Mouse (Mus musculus): ENCODE data around the gene Fam104a. TPM values are rescaled to one million over a fixed set of nuclear protein-coding genes. Genes with fewer than 3 reads are reported as not detected.

Gene Fam104a
- polyA plus RNA-seq, 1 experiment from 2014 or later, result 36.2 TPM

GRCm38 (mm10) chr11:113621001-113621400 is 63.0 kb downstream of the Fam104a start:
- Histone ChIP-seq H3K27me3 (ENCODE audit: control insufficient read depth, insufficient read depth, low read length) (peaks cover 29% of the 10 kb centered on the region), H3K36me3 (ENCODE audit: control insufficient read depth, insufficient read depth, low read length) (no peaks in the 10 kb centered on the region), H3K4me1 (ENCODE audit: control insufficient read depth, insufficient read depth, low read length) (peaks cover 19% of the 10 kb centered on the region; the same call in 1 of the 2 replicates), H3K27ac (ENCODE audit: low read length) (no peak overlapping the region), H3K9me3 (replicated peaks; ENCODE audit: control insufficient read depth, low read length) (no peaks in the 10 kb centered on the region), H3K9ac (ENCODE audit: low read length) (no peak overlapping the region), H3K4me3 (replicated peaks; ENCODE audit: low read length) (no peak overlapping the region), H3K4me2 (ENCODE audit: low read depth, low read length) (no peak overlapping the region)
- 74% methylated on average over 2 of the region's 2 CpGs for WGBS
- no peak for ATAC-seq (ENCODE audit: insufficient read depth, low FRiP score)

GRCm38 (mm10) chr11:113619420-113620080 is 64.4 kb downstream of the Fam104a start:
- Histone ChIP-seq H3K36me3 (ENCODE audit: control insufficient read depth, insufficient read depth, low read length) (no peaks in the 10 kb centered on the region), H3K4me1 (ENCODE audit: control insufficient read depth, insufficient read depth, low read length) (peaks cover 19% of the 10 kb centered on the region; the same call in 1 of the 2 replicates), H3K27me3 (ENCODE audit: control insufficient read depth, insufficient read depth, low read length) (peaks cover 29% of the 10 kb centered on the region), H3K9me3 (replicated peaks; ENCODE audit: control insufficient read depth, low read length) (no peaks in the 10 kb centered on the region), H3K4me3 (replicated peaks; ENCODE audit: low read length) (peak overlapping the region; percentile 45), H3K27ac (ENCODE audit: low read length) (no peak overlapping the region), H3K4me2 (ENCODE audit: low read depth, low read length) (peak overlapping the region; percentile 74), H3K9ac (ENCODE audit: low read length) (peak overlapping the region; percentile 51)
- 0 out of 2 replicates have a peak, but pooled peaks have one; percentile 6 for ATAC-seq (ENCODE audit: insufficient read depth, low FRiP score)
- WGBS, result 4% methylated on average over 31 of the region's 31 CpGs

- peaks cover 29% of the 10 kb centered on the region for H3K27me3 ChIP-seq (ENCODE audit: control insufficient read depth, insufficient read depth, low read length)
- no peaks in the 10 kb centered on the region for H3K9me3 ChIP-seq (replicated peaks; ENCODE audit: control insufficient read depth, low read length)
- H3K36me3 ChIP-seq (ENCODE audit: control insufficient read depth, insufficient read depth, low read length), result no peaks in the 10 kb centered on the region
- ATAC-seq (ENCODE audit: insufficient read depth, low FRiP score), result peak; percentile 48; the same call in 1 of the 2 replicates
- H3K27ac ChIP-seq (ENCODE audit: low read length), result no peak within 1 kb of the TSS
- peak within 1 kb of the TSS; percentile 74 for H3K4me2 ChIP-seq (ENCODE audit: low read depth, low read length)
- peak within 1 kb of the TSS; percentile 53 for H3K9ac ChIP-seq (ENCODE audit: low read length)
- H3K4me3 ChIP-seq (replicated peaks; ENCODE audit: low read length), result peak within 1 kb of the TSS; percentile 45
- H3K4me1 ChIP-seq (ENCODE audit: control insufficient read depth, insufficient read depth, low read length), result peaks cover 19% of the 10 kb centered on the region; the same call in 1 of the 2 replicates
- 1% methylated on average over 54 of the region's 54 CpGs for WGBS
Observed at GRCm38 (mm10) chr11:113618672-113619419, 65.1 kb downstream of the Fam104a start, which contains the start of gene Sstr2. Sstr2 (plus strand) TSS chr11:113619342.

- WGBS, result 29% methylated on average over 4 of the region's 4 CpGs
- Histone ChIP-seq H3K9ac (ENCODE audit: low read length) (no peak overlapping the region), H3K9me3 (replicated peaks; ENCODE audit: control insufficient read depth, low read length) (no peaks in the 10 kb centered on the region), H3K4me1 (ENCODE audit: control insufficient read depth, insufficient read depth, low read length) (peaks cover 19% of the 10 kb centered on the region; the same call in 1 of the 2 replicates), H3K27me3 (ENCODE audit: control insufficient read depth, insufficient read depth, low read length) (peaks cover 29% of the 10 kb centered on the region), H3K4me3 (replicated peaks; ENCODE audit: low read length) (peak overlapping the region; percentile 45), H3K4me2 (ENCODE audit: low read depth, low read length) (peak overlapping the region; percentile 74), H3K27ac (ENCODE audit: low read length) (no peak overlapping the region), H3K36me3 (ENCODE audit: control insufficient read depth, insufficient read depth, low read length) (no peaks in the 10 kb centered on the region)
- no peak for ATAC-seq (ENCODE audit: insufficient read depth, low FRiP score)
Observed at GRCm38 (mm10) chr11:113618303-113618671, 65.7 kb downstream of the Fam104a start.

GRCm38 (mm10) chr11:113617132-113617911 is 66.6 kb downstream of the Fam104a start:
- Histone ChIP-seq H3K9me3 (replicated peaks; ENCODE audit: control insufficient read depth, low read length) (no peaks in the 10 kb centered on the region), H3K4me2 (ENCODE audit: low read depth, low read length) (0 out of 2 replicates have a peak overlapping the region, but pooled peaks have one; percentile 3), H3K4me1 (ENCODE audit: control insufficient read depth, insufficient read depth, low read length) (peaks cover 20% of the 10 kb centered on the region), H3K27me3 (ENCODE audit: control insufficient read depth, insufficient read depth, low read length) (peaks cover 29% of the 10 kb centered on the region), H3K27ac (ENCODE audit: low read length) (no peak overlapping the region), H3K9ac (ENCODE audit: low read length) (no peak overlapping the region), H3K36me3 (ENCODE audit: control insufficient read depth, insufficient read depth, low read length) (no peaks in the 10 kb centered on the region), H3K4me3 (replicated peaks; ENCODE audit: low read length) (no peak overlapping the region)
- WGBS, result 34% methylated on average over 14 of the region's 14 CpGs
- ATAC-seq (ENCODE audit: insufficient read depth, low FRiP score), result peak; percentile 64; the same call in 1 of the 2 replicates

GRCm38 (mm10) chr11:113614476-113614875 is 69.5 kb downstream of the Fam104a start:
- no peak overlapping the region for H3K27ac ChIP-seq (ENCODE audit: low read length)
- peaks cover 26% of the 10 kb centered on the region for H3K4me1 ChIP-seq (ENCODE audit: control insufficient read depth, insufficient read depth, low read length)
- peaks cover 9% of the 10 kb centered on the region for H3K27me3 ChIP-seq (ENCODE audit: control insufficient read depth, insufficient read depth, low read length)
- H3K4me3 ChIP-seq (replicated peaks; ENCODE audit: low read length), result no peak overlapping the region
- H3K4me2 ChIP-seq (ENCODE audit: low read depth, low read length), result no peak overlapping the region
- no peak overlapping the region for H3K9ac ChIP-seq (ENCODE audit: low read length)
- H3K36me3 ChIP-seq (ENCODE audit: control insufficient read depth, insufficient read depth, low read length), result no peaks in the 10 kb centered on the region
- 85% methylated on average over 6 of the region's 6 CpGs for WGBS
- no peaks in the 10 kb centered on the region for H3K9me3 ChIP-seq (replicated peaks; ENCODE audit: control insufficient read depth, low read length)
- ATAC-seq (ENCODE audit: insufficient read depth, low FRiP score), result no peak

GRCm38 (mm10) chr11:113611664-113612611 is 72.0 kb downstream of the Fam104a start:
- Histone ChIP-seq H3K4me1 (ENCODE audit: control insufficient read depth, insufficient read depth, low read length) (peaks cover 11% of the 10 kb centered on the region), H3K4me2 (ENCODE audit: low read depth, low read length) (peak overlapping the region; percentile 37; the same call in 1 of the 2 replicates), H3K27ac (ENCODE audit: low read length) (peak overlapping the region; percentile 47; the same call in 1 of the 2 replicates), H3K4me3 (replicated peaks; ENCODE audit: low read length) (no peak overlapping the region), H3K36me3 (ENCODE audit: control insufficient read depth, insufficient read depth, low read length) (no peaks in the 10 kb centered on the region), H3K9me3 (replicated peaks; ENCODE audit: control insufficient read depth, low read length) (no peaks in the 10 kb centered on the region), H3K9ac (ENCODE audit: low read length) (0 out of 2 replicates have a peak overlapping the region, but pooled peaks have one; percentile 2), H3K27me3 (ENCODE audit: control insufficient read depth, insufficient read depth, low read length) (no peaks in the 10 kb centered on the region)
- ATAC-seq (ENCODE audit: insufficient read depth, low FRiP score), result peak; percentile 19; the same call in 1 of the 2 replicates
- WGBS, result 19% methylated on average over 24 of the region's 24 CpGs
